ENCODE assay signal across 16 mouse cellular contexts in the genomic region with DNA sequence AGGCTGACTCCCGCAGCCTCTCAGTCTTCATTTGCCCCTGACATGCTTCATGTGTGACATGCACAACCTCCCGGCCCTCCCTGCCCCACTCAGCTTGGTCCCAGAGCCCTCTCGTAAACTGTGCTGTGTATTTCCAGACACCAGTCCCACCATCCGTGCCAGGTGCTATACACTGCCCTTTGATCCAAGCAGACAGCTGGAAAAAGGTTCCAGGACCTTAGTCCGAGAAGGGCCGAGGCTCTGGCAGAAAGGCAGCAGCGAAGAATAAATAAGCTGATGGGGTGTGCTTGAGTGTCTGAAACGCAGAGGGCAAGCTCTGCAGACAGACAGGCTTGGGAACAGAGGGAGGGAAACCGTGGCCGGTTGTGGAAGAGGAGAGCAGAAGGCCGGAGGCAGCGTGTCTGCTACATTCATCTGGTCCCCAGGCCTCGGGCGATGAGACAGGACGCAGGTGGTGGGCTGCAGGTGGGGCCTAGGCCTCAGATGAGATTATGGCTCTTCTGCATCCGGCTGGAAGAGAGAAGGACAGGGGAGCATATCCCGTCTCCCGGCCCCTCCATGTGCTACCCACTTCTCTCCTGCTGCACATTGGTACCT. TPM values are rescaled to one million over a fixed set of nuclear protein-coding genes. Genes with fewer than 3 reads are reported as not detected.
A peak's percentile ranks its signal among the peaks of the same experiment; 100 is the strongest.
DNase-seq lines count a peak whose midpoint lies in the region; ATAC-seq and TF ChIP-seq lines count a peak whose summit lies in the region.
"Had no signal": no experiment of that assay in that cellular context is flagged by ENCODE, and none has a peak within 500 bp of the region (broad histone marks: within the 10 kb centered on the region; RNA-seq: fewer than 3 reads in every experiment).

No protein-coding gene starts in this region.

- H3K4me1 ChIP-seq in midbrain, embryonic 10.5 days, result peaks cover 60% of the 10 kb centered on the region
- H3K4me1 ChIP-seq in midbrain, embryonic 11.5 days (ENCODE audit: control insufficient read depth, insufficient read depth, low read length), result peaks cover 23% of the 10 kb centered on the region
- H3K4me1 ChIP-seq in limb, embryonic 10.5 days, result peaks cover 48% of the 10 kb centered on the region
- peaks cover 49% of the 10 kb centered on the region for H3K4me1 ChIP-seq in neural tube, embryonic 15.5 days

- H3K9ac ChIP-seq in midbrain, embryonic 11.5 days (ENCODE audit: low read length), result no peak overlapping the region; the same call in 1 of the 2 replicates
- no peak overlapping the region for H3K9ac ChIP-seq in neural tube, embryonic 15.5 days (replicated peaks)
- H3K9ac ChIP-seq: liver, embryonic 13.5 days had no signal

- peak overlapping the region; percentile 65 for H3K27ac ChIP-seq in midbrain, embryonic 10.5 days (replicated peaks)
- no peak overlapping the region for H3K27ac ChIP-seq in midbrain, embryonic 11.5 days (ENCODE audit: low read depth, low read length)
- H3K27ac ChIP-seq in limb, embryonic 10.5 days, result peak overlapping the region; percentile 17; the same call in 1 of the 2 replicates
- peak overlapping the region; percentile 18; the same call in 1 of the 2 replicates for H3K27ac ChIP-seq in neural tube, embryonic 15.5 days (replicated peaks)
- no peak overlapping the region for H3K27ac ChIP-seq in left cerebral cortex, adult 2 months
- H3K27ac ChIP-seq: liver, embryonic 13.5 days had no signal

- WGBS in midbrain, embryonic 10.5 days, result 62% methylated on average over 18 of the region's 18 CpGs
- WGBS in midbrain, embryonic 11.5 days, result 58% methylated on average over 18 of the region's 18 CpGs
- WGBS in limb, embryonic 10.5 days, result 54% methylated on average over 18 of the region's 18 CpGs
- 49% methylated on average over 18 of the region's 18 CpGs for WGBS in neural tube, embryonic 15.5 days

- H3K4me2 ChIP-seq in midbrain, embryonic 11.5 days, result no peak overlapping the region
- H3K4me2 ChIP-seq in neural tube, embryonic 15.5 days, result no peak overlapping the region
- H3K4me2 ChIP-seq: liver, embryonic 13.5 days had no signal

- ATAC-seq in cerebellum, adult (ENCODE audit: insufficient number of reproducible peaks, low FRiP score, low TSS enrichment), result no peak
- no peak for ATAC-seq in midbrain, embryonic 11.5 days (ENCODE audit: low FRiP score)
- ATAC-seq in neural tube, embryonic 15.5 days (ENCODE audit: low FRiP score), result no peak
- ATAC-seq: activated CD4-positive, CD25-positive, alpha-beta regulatory T cell, adult 4 months had no signal

- H3K36me3 ChIP-seq in midbrain, embryonic 10.5 days, result 0 out of 2 replicates have a peak, but pooled peaks cover 2% of the 10 kb centered on the region
- H3K36me3 ChIP-seq in midbrain, embryonic 11.5 days (ENCODE audit: control insufficient read depth, insufficient read depth, low read length), result no peaks in the 10 kb centered on the region
- H3K36me3 ChIP-seq in limb, embryonic 10.5 days, result peaks cover 3% of the 10 kb centered on the region; the same call in 1 of the 2 replicates
- H3K36me3 ChIP-seq in neural tube, embryonic 15.5 days, result peaks cover 6% of the 10 kb centered on the region
- H3K36me3 ChIP-seq: liver, embryonic 13.5 days had no signal

- H3K4me3 ChIP-seq in midbrain, embryonic 10.5 days, result no peak overlapping the region
- H3K4me3 ChIP-seq in midbrain, embryonic 11.5 days (ENCODE audit: low read depth, low read length), result no peak overlapping the region
- no peak overlapping the region for H3K4me3 ChIP-seq in limb, embryonic 10.5 days
- H3K4me3 ChIP-seq in neural tube, embryonic 15.5 days (replicated peaks), result no peak overlapping the region
- no peak overlapping the region for H3K4me3 ChIP-seq in left cerebral cortex, adult 2 months
- H3K4me3 ChIP-seq: liver, embryonic 13.5 days; myocyte had no signal

- TF ChIP-seq CTCF in left cerebral cortex, adult 2 months (IDR thresholded peaks at IDR 0.05), result no peak

- no peaks in the 10 kb centered on the region for H3K9me3 ChIP-seq in midbrain, embryonic 10.5 days (replicated peaks)
- H3K9me3 ChIP-seq in midbrain, embryonic 11.5 days (ENCODE audit: control insufficient read depth, low read length), result no peaks in the 10 kb centered on the region
- H3K9me3 ChIP-seq in limb, embryonic 10.5 days (replicated peaks), result no peaks in the 10 kb centered on the region
- no peaks in the 10 kb centered on the region for H3K9me3 ChIP-seq in neural tube, embryonic 15.5 days (replicated peaks)
- H3K9me3 ChIP-seq: liver, embryonic 13.5 days had no signal

- peaks cover 58% of the 10 kb centered on the region for H3K27me3 ChIP-seq in midbrain, embryonic 10.5 days (ENCODE audit: low read depth, poor library complexity, severe bottlenecking)
- 0 out of 2 replicates have a peak, but pooled peaks cover 3% of the 10 kb centered on the region for H3K27me3 ChIP-seq in midbrain, embryonic 11.5 days (ENCODE audit: control insufficient read depth, insufficient read depth, low read length)
- H3K27me3 ChIP-seq in limb, embryonic 10.5 days (ENCODE audit: low read depth, poor library complexity, severe bottlenecking), result peaks cover 69% of the 10 kb centered on the region
- H3K27me3 ChIP-seq in neural tube, embryonic 15.5 days (replicated peaks), result no peaks in the 10 kb centered on the region

- DNase-seq in cerebellum, postnatal 25 days, result peak; percentile 32 to 38
- no peak for DNase-seq in midbrain, embryonic 10.5 days (ENCODE audit: low spot score)
- DNase-seq in midbrain, embryonic 11.5 days (ENCODE audit: low spot score, missing footprints), result no peak
- no peak for DNase-seq in limb, embryonic 10.5 days (ENCODE audit: low spot score)
- no peak for DNase-seq in gastrocnemius, postnatal 4 days (ENCODE audit: low spot score in 2 of 2)
- DNase-seq in left cerebral cortex, adult 2 months (ENCODE audit: extremely low spot score in 1 of 2, low spot score in 2 of 2), result no peak
- DNase-seq: B cell, adult 2 months; gastrocnemius, postnatal 36 days; liver, embryonic 13.5 days; lung, postnatal 4 days had no signal

- intact Hi-C loops in left cerebral cortex, adult 2 months (cut with DNase I), result no loop called here

RNA-seq across cellular contexts. Expression of a gene that starts 2.1 kb away (rescaled TPM):
- 2.8 and 3.6 TPM in 2 replicates for polyA plus RNA-seq in midbrain, embryonic 10.5 days (2016; fragmentation: Nextera tagmentation; extraction: Ambion mirVana)
- 1.6 and 2.1 TPM in 2 replicates for polyA plus RNA-seq in midbrain, embryonic 11.5 days (2014; fragmentation: Nextera tagmentation; extraction: Ambion mirVana)
- polyA plus RNA-seq in limb, embryonic 10.5 days (2016; fragmentation: Nextera tagmentation; extraction: Ambion mirVana), result 0.59 and 1.2 TPM in 2 replicates
- 28.9 and 33.8 TPM in 2 replicates for polyA plus RNA-seq in neural tube, embryonic 15.5 days (2015; fragmentation: Nextera tagmentation; extraction: Ambion mirVana)
- total RNA-seq in gastrocnemius, postnatal 4 days (2021), result 1 to 10 TPM; 1.2 to 1.3 TPM
- 100 to 1,000 TPM; 231 to 248 TPM for total RNA-seq in left cerebral cortex, adult 2 months (2021)

RNA-seq across cellular contexts. Expression of a gene that starts 8.3 kb away (rescaled TPM):
- 8.3 and 9.9 TPM in 2 replicates for polyA plus RNA-seq in midbrain, embryonic 10.5 days (2016; fragmentation: Nextera tagmentation; extraction: Ambion mirVana)
- 7.8 and 7.9 TPM in 2 replicates for polyA plus RNA-seq in midbrain, embryonic 11.5 days (2014; fragmentation: Nextera tagmentation; extraction: Ambion mirVana)
- polyA plus RNA-seq in limb, embryonic 10.5 days (2016; fragmentation: Nextera tagmentation; extraction: Ambion mirVana), result 17.3 and 26.8 TPM in 2 replicates
- polyA plus RNA-seq in neural tube, embryonic 15.5 days (2015; fragmentation: Nextera tagmentation; extraction: Ambion mirVana), result 22.2 and 24.0 TPM in 2 replicates
- 10 to 100 TPM; 57.3 to 62.8 TPM for total RNA-seq in gastrocnemius, postnatal 4 days (2021)
- 10 to 100 TPM; 29.1 to 33.1 TPM for total RNA-seq in left cerebral cortex, adult 2 months (2021)
- polyA plus RNA-seq: activated CD4-positive, CD25-positive, alpha-beta regulatory T cell, adult 4 months had no signal

RNA-seq across cellular contexts. Expression of a gene that starts 22.2 kb away (rescaled TPM):
- 0.05 TPM in 1 of 2 replicates, not detected in the other for polyA plus RNA-seq in midbrain, embryonic 10.5 days (2016; fragmentation: Nextera tagmentation; extraction: Ambion mirVana)
- not detected in 2 replicates for polyA plus RNA-seq in midbrain, embryonic 11.5 days (2014; fragmentation: Nextera tagmentation; extraction: Ambion mirVana)
- not detected in 2 replicates for polyA plus RNA-seq in limb, embryonic 10.5 days (2016; fragmentation: Nextera tagmentation; extraction: Ambion mirVana)
- 0.17 and 0.61 TPM in 2 replicates for polyA plus RNA-seq in neural tube, embryonic 15.5 days (2015; fragmentation: Nextera tagmentation; extraction: Ambion mirVana)
- total RNA-seq in gastrocnemius, postnatal 4 days (2021), result 1 to 10 TPM; 1.4 to 1.7 TPM
- 1 to 10 TPM; 2.0 to 4.6 TPM for total RNA-seq in left cerebral cortex, adult 2 months (2021)
- total RNA-seq: MEL had no signal
- polyA plus RNA-seq: kidney, embryonic 14.5 days; liver, embryonic 13.5 days; myocyte had no signal

RNA-seq across cellular contexts. Expression of a gene that starts 25.8 kb away (rescaled TPM):
- 0.89 and 3.4 TPM in 2 replicates for polyA plus RNA-seq in midbrain, embryonic 10.5 days (2016; fragmentation: Nextera tagmentation; extraction: Ambion mirVana)
- polyA plus RNA-seq in midbrain, embryonic 11.5 days (2014; fragmentation: Nextera tagmentation; extraction: Ambion mirVana), result 3.8 TPM in 2 replicates
- 0.34 and 0.35 TPM in 2 replicates for polyA plus RNA-seq in limb, embryonic 10.5 days (2016; fragmentation: Nextera tagmentation; extraction: Ambion mirVana)
- polyA plus RNA-seq in neural tube, embryonic 15.5 days (2015; fragmentation: Nextera tagmentation; extraction: Ambion mirVana), result 0.69 and 0.70 TPM in 2 replicates
- total RNA-seq in gastrocnemius, postnatal 4 days (2021), result 10 to 100 TPM; 13.6 to 14.3 TPM
- total RNA-seq in left cerebral cortex, adult 2 months (2021), result not detected

RNA-seq across cellular contexts. Expression of a gene that starts 36.5 kb away (rescaled TPM):
- polyA plus RNA-seq in midbrain, embryonic 10.5 days (2016; fragmentation: Nextera tagmentation; extraction: Ambion mirVana), result 258 and 273 TPM in 2 replicates
- 225 and 244 TPM in 2 replicates for polyA plus RNA-seq in midbrain, embryonic 11.5 days (2014; fragmentation: Nextera tagmentation; extraction: Ambion mirVana)
- polyA plus RNA-seq in limb, embryonic 10.5 days (2016; fragmentation: Nextera tagmentation; extraction: Ambion mirVana), result 243 and 250 TPM in 2 replicates
- polyA plus RNA-seq in neural tube, embryonic 15.5 days (2015; fragmentation: Nextera tagmentation; extraction: Ambion mirVana), result 23.7 and 52.8 TPM in 2 replicates
- total RNA-seq in gastrocnemius, postnatal 4 days (2021), result 10 to 100 TPM; 27.9 to 28.2 TPM
- under 1 TPM; 0.63 to 0.66 TPM for total RNA-seq in left cerebral cortex, adult 2 months (2021)

Comparison
In these comparisons a context has a peak if more than half of its experiments do, and no peak if none do; other contexts are left out.
1. H3K27ac ChIP-seq: peak in midbrain, embryonic 10.5 days (single experiment), limb, embryonic 10.5 days (single experiment) and neural tube, embryonic 15.5 days (single experiment); none in midbrain, embryonic 11.5 days (single experiment) and left cerebral cortex, adult 2 months (single experiment).
2. DNase-seq: peak in cerebellum, postnatal 25 days (2 of 2); none in midbrain, embryonic 10.5 days (single experiment), midbrain, embryonic 11.5 days (single experiment), limb, embryonic 10.5 days (single experiment), gastrocnemius, postnatal 4 days (0 of 2) and left cerebral cortex, adult 2 months (0 of 2).